Mouse (Mus musculus): ENCODE measurements around the gene Syncrip. TPM values are rescaled to one million over a fixed set of nuclear protein-coding genes. Genes with fewer than 3 reads are reported as not detected.
A peak's percentile ranks its signal among the peaks of the same experiment; 100 is the strongest.
"Not testable (repeated sequence)": the region's sequence is repeated elsewhere in the genome, so short reads cannot be mapped to it uniquely, and the experiment has no call there.

The Syncrip gene
- 38.8 and 51.7 TPM in 2 replicates for polyA plus RNA-seq (2015; fragmentation: Nextera tagmentation; extraction: Ambion mirVana)

DNA sequence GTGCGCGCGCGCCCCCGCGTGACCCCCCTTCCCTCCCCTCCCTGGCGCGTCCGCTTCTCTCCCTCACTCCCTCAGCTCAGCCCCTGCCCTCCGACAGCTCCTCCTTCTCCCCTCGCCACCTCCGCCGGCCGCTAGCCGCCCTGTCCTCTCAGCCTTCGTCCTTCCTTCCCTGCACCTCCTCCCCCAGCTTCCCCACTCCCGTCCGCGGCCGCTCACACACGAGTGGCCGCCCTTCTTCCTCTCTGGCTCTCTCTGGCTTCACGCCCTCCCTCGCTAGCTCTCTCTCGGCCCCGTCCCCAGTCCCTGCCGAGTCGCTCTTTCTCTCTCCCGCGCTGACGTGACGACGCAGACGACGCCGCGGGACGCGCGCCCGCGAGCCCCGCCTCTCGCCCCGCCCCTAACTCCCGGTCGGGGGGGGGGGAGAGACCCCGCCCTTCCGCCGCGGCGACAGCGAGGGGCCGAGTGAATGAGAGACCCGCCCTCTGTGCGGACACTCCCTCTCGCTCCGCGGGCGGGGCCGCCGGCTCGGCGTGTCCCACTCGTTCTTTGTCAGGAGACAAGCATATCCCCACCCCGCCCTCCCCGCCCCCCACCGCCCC is at the start of gene Syncrip:
Syncrip (minus strand) TSS at position 345 of the 599 bp plus-strand sequence.
- not testable (repeated sequence) for H3K9me3 ChIP-seq (ENCODE audit: control insufficient read depth, low read length); H3K4me1 ChIP-seq (replicated peaks; ENCODE audit: control insufficient read depth, insufficient read depth); H3K36me3 ChIP-seq (ENCODE audit: control insufficient read depth, insufficient read depth, low read length); H3K27me3 ChIP-seq (ENCODE audit: control insufficient read depth, insufficient read depth, low read length)
- Histone ChIP-seq H3K4me3 (ENCODE audit: low read depth, low read length) (peak within 1 kb of the TSS; percentile 94), H3K4me2 (replicated peaks; ENCODE audit: low read depth) (peak within 1 kb of the TSS; percentile 89), H3K27ac (replicated peaks) (peak within 1 kb of the TSS; percentile 99), H3K9ac (ENCODE audit: low read length) (peak within 1 kb of the TSS; percentile 93)
- 1% methylated on average over 35 of the region's 68 CpGs for WGBS
- ATAC-seq (ENCODE audit: low FRiP score, low TSS enrichment) (peak; percentile 94), DNase-seq (ENCODE audit: low spot score) (peak; percentile 99)

- Histone ChIP-seq H3K9ac (ENCODE audit: low read length) (no peak overlapping the region), H3K27me3 (ENCODE audit: control insufficient read depth, insufficient read depth, low read length) (no peaks in the 10 kb centered on the region), H3K4me1 (replicated peaks; ENCODE audit: control insufficient read depth, insufficient read depth) (no peaks in the 10 kb centered on the region), H3K9me3 (ENCODE audit: control insufficient read depth, low read length) (no peaks in the 10 kb centered on the region), H3K4me2 (replicated peaks; ENCODE audit: low read depth) (no peak overlapping the region), H3K4me3 (ENCODE audit: low read depth, low read length) (no peak overlapping the region), H3K36me3 (ENCODE audit: control insufficient read depth, insufficient read depth, low read length) (no peaks in the 10 kb centered on the region), H3K27ac (replicated peaks) (no peak overlapping the region)
- ATAC-seq (ENCODE audit: low FRiP score, low TSS enrichment), result no peak
- no peak for DNase-seq (ENCODE audit: low spot score)
- TF ChIP-seq CTCF (IDR thresholded peaks at IDR 0.05; ENCODE audit: low read depth) (no peak), EP300 (optimal IDR thresholded peaks at IDR 0.05) (no peak)
- WGBS, result 58% methylated on average over 5 of the region's 5 CpGs
Measured at GRCm38 (mm10) chr9:88529979-88530580, 47.7 kb upstream of the Syncrip start.

DNA sequence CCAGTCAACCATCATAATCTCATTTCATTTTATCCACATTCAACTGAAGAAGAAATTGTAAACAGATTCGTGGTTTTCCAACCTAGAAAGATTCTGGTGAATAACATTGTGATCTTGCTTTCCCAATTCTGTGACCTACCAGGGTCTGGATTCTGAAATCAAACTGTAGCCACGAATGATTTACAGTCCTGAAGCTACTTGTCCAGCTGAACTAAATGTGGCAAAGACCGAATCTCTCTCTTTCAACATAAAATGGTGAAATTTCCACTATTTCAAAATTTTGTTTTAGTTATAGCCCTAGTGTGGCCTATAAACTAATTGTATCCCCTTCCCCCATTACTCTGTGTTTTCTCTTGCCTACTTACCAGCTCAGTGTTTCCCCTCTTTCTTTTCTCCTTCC is 47.2 kb upstream of the Syncrip start:
- DNase-seq (ENCODE audit: low spot score), result no peak
- H3K4me1 ChIP-seq (replicated peaks; ENCODE audit: control insufficient read depth, insufficient read depth), result no peaks in the 10 kb centered on the region
- 85% methylated on average over 3 of the region's 3 CpGs for WGBS
- no peak overlapping the region for H3K4me2 ChIP-seq (replicated peaks; ENCODE audit: low read depth)
- H3K9ac ChIP-seq (ENCODE audit: low read length), result no peak overlapping the region
- no peak for ATAC-seq (ENCODE audit: low FRiP score, low TSS enrichment)
- H3K4me3 ChIP-seq (ENCODE audit: low read depth, low read length), result no peak overlapping the region
- no peak overlapping the region for H3K27ac ChIP-seq (replicated peaks)
- no peaks in the 10 kb centered on the region for H3K27me3 ChIP-seq (ENCODE audit: control insufficient read depth, insufficient read depth, low read length)
- no peaks in the 10 kb centered on the region for H3K9me3 ChIP-seq (ENCODE audit: control insufficient read depth, low read length)
- no peaks in the 10 kb centered on the region for H3K36me3 ChIP-seq (ENCODE audit: control insufficient read depth, insufficient read depth, low read length)
- TF ChIP-seq EP300 (optimal IDR thresholded peaks at IDR 0.05), result no peak
- no peak for TF ChIP-seq CTCF (IDR thresholded peaks at IDR 0.05; ENCODE audit: low read depth)

GRCm38 (mm10) chr9:88528736-88529135 is 46.4 kb upstream of the Syncrip start:
- no peak overlapping the region for H3K4me2 ChIP-seq (replicated peaks; ENCODE audit: low read depth)
- H3K4me1 ChIP-seq (replicated peaks; ENCODE audit: control insufficient read depth, insufficient read depth), result no peaks in the 10 kb centered on the region
- H3K27me3 ChIP-seq (ENCODE audit: control insufficient read depth, insufficient read depth, low read length), result no peaks in the 10 kb centered on the region
- DNase-seq (ENCODE audit: low spot score) (no peak), ATAC-seq (ENCODE audit: low FRiP score, low TSS enrichment) (no peak)
- no peak overlapping the region for H3K4me3 ChIP-seq (ENCODE audit: low read depth, low read length)
- H3K9ac ChIP-seq (ENCODE audit: low read length), result no peak overlapping the region
- no peaks in the 10 kb centered on the region for H3K36me3 ChIP-seq (ENCODE audit: control insufficient read depth, insufficient read depth, low read length)
- WGBS, result 79% methylated on average over 5 of the region's 5 CpGs
- H3K9me3 ChIP-seq (ENCODE audit: control insufficient read depth, low read length), result no peaks in the 10 kb centered on the region
- H3K27ac ChIP-seq (replicated peaks), result no peak overlapping the region
- TF ChIP-seq EP300 (optimal IDR thresholded peaks at IDR 0.05) (no peak), CTCF (IDR thresholded peaks at IDR 0.05; ENCODE audit: low read depth) (no peak)

- H3K4me2 ChIP-seq (replicated peaks; ENCODE audit: low read depth), result no peak overlapping the region
- no peaks in the 10 kb centered on the region for H3K9me3 ChIP-seq (ENCODE audit: control insufficient read depth, low read length)
- TF ChIP-seq EP300 (optimal IDR thresholded peaks at IDR 0.05) (no peak), CTCF (IDR thresholded peaks at IDR 0.05; ENCODE audit: low read depth) (no peak)
- H3K9ac ChIP-seq (ENCODE audit: low read length), result no peak overlapping the region
- ATAC-seq (ENCODE audit: low FRiP score, low TSS enrichment) (no peak), DNase-seq (ENCODE audit: low spot score) (no peak)
- H3K4me1 ChIP-seq (replicated peaks; ENCODE audit: control insufficient read depth, insufficient read depth), result no peaks in the 10 kb centered on the region
- H3K27me3 ChIP-seq (ENCODE audit: control insufficient read depth, insufficient read depth, low read length), result no peaks in the 10 kb centered on the region
- WGBS, result 74% methylated on average over 4 of the region's 4 CpGs
- no peaks in the 10 kb centered on the region for H3K36me3 ChIP-seq (ENCODE audit: control insufficient read depth, insufficient read depth, low read length)
- H3K27ac ChIP-seq (replicated peaks), result no peak overlapping the region
- H3K4me3 ChIP-seq (ENCODE audit: low read depth, low read length), result no peak overlapping the region
Measured at GRCm38 (mm10) chr9:88527956-88528355, 45.6 kb upstream of the Syncrip start.

GRCm38 (mm10) chr9:88525341-88525740 is 43.0 kb upstream of the Syncrip start:
- Histone ChIP-seq H3K27me3 (ENCODE audit: control insufficient read depth, insufficient read depth, low read length) (no peaks in the 10 kb centered on the region), H3K9me3 (ENCODE audit: control insufficient read depth, low read length) (no peaks in the 10 kb centered on the region), H3K4me3 (ENCODE audit: low read depth, low read length) (no peak overlapping the region), H3K9ac (ENCODE audit: low read length) (no peak overlapping the region), H3K27ac (replicated peaks) (no peak overlapping the region), H3K4me1 (replicated peaks; ENCODE audit: control insufficient read depth, insufficient read depth) (no peaks in the 10 kb centered on the region), H3K36me3 (ENCODE audit: control insufficient read depth, insufficient read depth, low read length) (0 out of 2 replicates have a peak, but pooled peaks cover 3% of the 10 kb centered on the region), H3K4me2 (replicated peaks; ENCODE audit: low read depth) (no peak overlapping the region)
- DNase-seq (ENCODE audit: low spot score), result no peak
- ATAC-seq (ENCODE audit: low FRiP score, low TSS enrichment), result no peak
- no peak for TF ChIP-seq CTCF (IDR thresholded peaks at IDR 0.05; ENCODE audit: low read depth)
- no peak for TF ChIP-seq EP300 (optimal IDR thresholded peaks at IDR 0.05)
- WGBS, result 90% methylated on average over 6 of the region's 6 CpGs
